Mouse (Mus musculus): Measurements from ENCODE around the gene Artn.

DNA sequence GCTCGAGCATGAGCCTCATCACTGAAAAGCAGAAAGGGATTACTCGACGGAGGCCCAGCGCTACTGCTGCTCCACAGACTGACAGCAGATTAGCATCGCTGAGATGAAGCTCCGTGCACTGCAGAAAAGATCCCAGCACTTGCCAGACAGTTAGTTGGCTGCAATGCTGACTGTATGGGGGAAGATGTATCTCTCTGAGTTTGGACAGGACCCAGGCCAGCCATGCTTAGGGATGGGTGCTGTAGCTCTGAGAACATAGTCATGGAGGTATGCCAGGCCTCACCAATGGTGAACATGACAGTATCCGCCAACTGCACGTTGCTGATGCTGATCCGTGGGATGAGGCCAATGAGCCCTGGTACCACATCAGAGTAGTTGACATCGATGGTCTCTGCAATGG is 25.5 kb downstream of the Artn start:
- TF ChIP-seq POLR2A (IDR thresholded peaks at IDR 0.05; ENCODE audit: insufficient read depth, low read depth, low read length), result no peak
- TF ChIP-seq CTCF (IDR thresholded peaks at IDR 0.05), result no peak
- TF ChIP-seq EP300 (IDR thresholded peaks at IDR 0.05; ENCODE audit: insufficient read depth, low read depth, low read length), result no peak

Data from heart, adult 2 months (tissue).